Mouse (Mus musculus): ENCODE results near the gene Lrrc26. TPM values are rescaled to one million over a fixed set of nuclear protein-coding genes. Genes with fewer than 3 reads are reported as not detected.
"Not testable (repeated sequence)": the region's sequence is repeated elsewhere in the genome, so short reads cannot be mapped to it uniquely, and the experiment has no call there.

The Lrrc26 gene
- total and polyA plus RNA-seq, 2 experiments, result 0.07 TPM; not detected in 1

GRCm38 (mm10) chr2:25243342-25243741 is 46.4 kb upstream of the Lrrc26 start:
- no peaks in the 10 kb centered on the region for H3K36me3 ChIP-seq (ENCODE audit: control insufficient read depth, insufficient read depth, low read length)
- H3K79me2 ChIP-seq (ENCODE audit: control insufficient read depth, insufficient read depth, low read length), result no peaks in the 10 kb centered on the region; the same call in 1 of the 2 replicates
- no peak overlapping the region for H3K9ac ChIP-seq (ENCODE audit: low read depth, low read length)
- no peak for DNase-seq (ENCODE audit: extremely low read depth, low read depth, low spot score)
- 0 out of 2 replicates have a peak, but pooled peaks cover 7% of the 10 kb centered on the region for H3K27me3 ChIP-seq (ENCODE audit: control insufficient read depth, insufficient read depth, low read length)
- no peak for TF ChIP-seq POLR2A (IDR thresholded peaks at IDR 0.05; ENCODE audit: extremely low read depth, insufficient read depth, low read length)
- TF ChIP-seq CTCF (IDR thresholded peaks at IDR 0.05; ENCODE audit: low read depth, low read length), result no peak
- H3K27ac ChIP-seq (replicated peaks; ENCODE audit: insufficient read depth, low read depth, low read length), result no peak overlapping the region
- whole genome bisulfite sequencing, result 85% methylated on average over 8 of the region's 8 CpGs
- no peak overlapping the region for H3K4me3 ChIP-seq (ENCODE audit: insufficient read depth, low read depth, low read length)
- peaks cover 4% of the 10 kb centered on the region; the same call in 1 of the 2 replicates for H3K4me1 ChIP-seq (ENCODE audit: control insufficient read depth, insufficient read depth, low read length)

GRCm38 (mm10) chr2:25244144-25244543 is 45.6 kb upstream of the Lrrc26 start:
- Histone ChIP-seq H3K79me2 (ENCODE audit: control insufficient read depth, insufficient read depth, low read length) (no peaks in the 10 kb centered on the region; the same call in 1 of the 2 replicates), H3K9ac (ENCODE audit: low read depth, low read length) (no peak overlapping the region), H3K36me3 (ENCODE audit: control insufficient read depth, insufficient read depth, low read length) (no peaks in the 10 kb centered on the region), H3K27me3 (ENCODE audit: control insufficient read depth, insufficient read depth, low read length) (0 out of 2 replicates have a peak, but pooled peaks cover 7% of the 10 kb centered on the region), H3K4me1 (ENCODE audit: control insufficient read depth, insufficient read depth, low read length) (peaks cover 4% of the 10 kb centered on the region; the same call in 1 of the 2 replicates), H3K27ac (replicated peaks; ENCODE audit: insufficient read depth, low read depth, low read length) (no peak overlapping the region), H3K4me3 (ENCODE audit: insufficient read depth, low read depth, low read length) (no peak overlapping the region)
- 87% methylated on average over 4 of the region's 4 CpGs for WGBS
- TF ChIP-seq CTCF (IDR thresholded peaks at IDR 0.05; ENCODE audit: low read depth, low read length) (no peak), POLR2A (IDR thresholded peaks at IDR 0.05; ENCODE audit: extremely low read depth, insufficient read depth, low read length) (no peak)
- DNase-seq (ENCODE audit: extremely low read depth, low read depth, low spot score), result no peak

- Histone ChIP-seq H3K27ac (replicated peaks; ENCODE audit: insufficient read depth, low read depth, low read length) (no peak within 1 kb of the TSS), H3K27me3 (ENCODE audit: control insufficient read depth, insufficient read depth, low read length) (0 out of 2 replicates have a peak, but pooled peaks cover 5% of the 10 kb centered on the region), H3K4me3 (ENCODE audit: insufficient read depth, low read depth, low read length) (no peak within 1 kb of the TSS), H3K36me3 (ENCODE audit: control insufficient read depth, insufficient read depth, low read length) (peaks cover 3% of the 10 kb centered on the region), H3K79me2 (ENCODE audit: control insufficient read depth, insufficient read depth, low read length) (no peaks in the 10 kb centered on the region; the same call in 1 of the 2 replicates), H3K4me1 (ENCODE audit: control insufficient read depth, insufficient read depth, low read length) (no peaks in the 10 kb centered on the region), H3K9ac (ENCODE audit: low read depth, low read length) (no peak within 1 kb of the TSS)
- no peak for DNase-seq (ENCODE audit: extremely low read depth, low read depth, low spot score)
- TF ChIP-seq POLR2A (IDR thresholded peaks at IDR 0.05; ENCODE audit: extremely low read depth, insufficient read depth, low read length), result no peak
- TF ChIP-seq CTCF (IDR thresholded peaks at IDR 0.05; ENCODE audit: low read depth, low read length), result no peak
- WGBS, result 85% methylated on average over 10 of the region's 10 CpGs
Measured at GRCm38 (mm10) chr2:25246183-25247072, 43.3 kb upstream of the Lrrc26 start, which contains the start of gene AL732309.1. Gene AL732309.1, minus strand, starts transcription at chr2:25246863.

GRCm38 (mm10) chr2:25252331-25252730 is 37.4 kb upstream of the Lrrc26 start:
- Histone ChIP-seq H3K4me1 (ENCODE audit: control insufficient read depth, insufficient read depth, low read length) (peaks cover 9% of the 10 kb centered on the region), H3K27me3 (ENCODE audit: control insufficient read depth, insufficient read depth, low read length) (no peaks in the 10 kb centered on the region), H3K27ac (replicated peaks; ENCODE audit: insufficient read depth, low read depth, low read length) (no peak overlapping the region), H3K36me3 (ENCODE audit: control insufficient read depth, insufficient read depth, low read length) (peaks cover 5% of the 10 kb centered on the region), H3K79me2 (ENCODE audit: control insufficient read depth, insufficient read depth, low read length) (peaks cover 2% of the 10 kb centered on the region; the same call in 1 of the 2 replicates), H3K9ac (ENCODE audit: low read depth, low read length) (no peak overlapping the region), H3K4me3 (ENCODE audit: insufficient read depth, low read depth, low read length) (no peak overlapping the region)
- DNase-seq (ENCODE audit: extremely low read depth, low read depth, low spot score), result peak; percentile 19
- WGBS, result 79% methylated on average over 1 of the region's 1 CpGs
- peak; percentile 36; the same call in 1 of the 2 replicates for TF ChIP-seq CTCF (IDR thresholded peaks at IDR 0.05; ENCODE audit: low read depth, low read length)
- no peak for TF ChIP-seq POLR2A (IDR thresholded peaks at IDR 0.05; ENCODE audit: extremely low read depth, insufficient read depth, low read length)

GRCm38 (mm10) chr2:25255284-25255779 is 34.4 kb upstream of the Lrrc26 start, which contains the start of gene Tmem203:
Gene Tmem203, plus strand, starts transcription at chr2:25255439.
- WGBS, result under 1% methylated on average over 39 of the region's 39 CpGs
- peak within 1 kb of the TSS; percentile 83 for H3K9ac ChIP-seq (ENCODE audit: low read depth, low read length)
- H3K4me1 ChIP-seq (ENCODE audit: control insufficient read depth, insufficient read depth, low read length), result peaks cover 9% of the 10 kb centered on the region
- H3K27me3 ChIP-seq (ENCODE audit: control insufficient read depth, insufficient read depth, low read length), result no peaks in the 10 kb centered on the region
- H3K27ac ChIP-seq (replicated peaks; ENCODE audit: insufficient read depth, low read depth, low read length), result peak within 1 kb of the TSS; percentile 51
- no peak for TF ChIP-seq CTCF (IDR thresholded peaks at IDR 0.05; ENCODE audit: low read depth, low read length)
- TF ChIP-seq POLR2A (IDR thresholded peaks at IDR 0.05; ENCODE audit: extremely low read depth, insufficient read depth, low read length), result peak; percentile 73; the same call in 1 of the 2 replicates
- peaks cover 3% of the 10 kb centered on the region; the same call in 1 of the 2 replicates for H3K36me3 ChIP-seq (ENCODE audit: control insufficient read depth, insufficient read depth, low read length)
- H3K4me3 ChIP-seq (ENCODE audit: insufficient read depth, low read depth, low read length), result peak within 1 kb of the TSS; percentile 78
- peaks cover 2% of the 10 kb centered on the region; the same call in 1 of the 2 replicates for H3K79me2 ChIP-seq (ENCODE audit: control insufficient read depth, insufficient read depth, low read length)
- peak; percentile 68 for DNase-seq (ENCODE audit: extremely low read depth, low read depth, low spot score)

GRCm38 (mm10) chr2:25256443-25257109 is 33.1 kb upstream of the Lrrc26 start:
- Histone ChIP-seq H3K9ac (ENCODE audit: low read depth, low read length) (peak overlapping the region; percentile 28; the same call in 1 of the 2 replicates), H3K4me3 (ENCODE audit: insufficient read depth, low read depth, low read length) (0 out of 2 replicates have a peak overlapping the region, but pooled peaks have one; percentile 78)
- 59% methylated on average over 12 of the region's 12 CpGs for WGBS
- H3K4me1 ChIP-seq (ENCODE audit: control insufficient read depth, insufficient read depth, low read length); H3K27me3 ChIP-seq (ENCODE audit: control insufficient read depth, insufficient read depth, low read length); H3K79me2 ChIP-seq (ENCODE audit: control insufficient read depth, insufficient read depth, low read length); DNase-seq (ENCODE audit: extremely low read depth, low read depth, low spot score); H3K36me3 ChIP-seq (ENCODE audit: control insufficient read depth, insufficient read depth, low read length); H3K27ac ChIP-seq (replicated peaks; ENCODE audit: insufficient read depth, low read depth, low read length): not testable (repeated sequence)

- H3K27ac ChIP-seq (replicated peaks; ENCODE audit: insufficient read depth, low read depth, low read length); H3K4me3 ChIP-seq (ENCODE audit: insufficient read depth, low read depth, low read length); H3K79me2 ChIP-seq (ENCODE audit: control insufficient read depth, insufficient read depth, low read length); H3K9ac ChIP-seq (ENCODE audit: low read depth, low read length); DNase-seq (ENCODE audit: extremely low read depth, low read depth, low spot score); H3K36me3 ChIP-seq (ENCODE audit: control insufficient read depth, insufficient read depth, low read length); H3K27me3 ChIP-seq (ENCODE audit: control insufficient read depth, insufficient read depth, low read length); H3K4me1 ChIP-seq (ENCODE audit: control insufficient read depth, insufficient read depth, low read length): not testable (repeated sequence)
- 83% methylated on average over 5 of the region's 5 CpGs for WGBS
Measured at GRCm38 (mm10) chr2:25257250-25257649, 32.5 kb upstream of the Lrrc26 start.
